Mouse (Mus musculus): ENCODE results near the gene Gm17622. TPM values are rescaled to one million over a fixed set of nuclear protein-coding genes. Genes with fewer than 3 reads are reported as not detected.

The Gm17622 gene
- polyA plus RNA-seq, 1 experiment from 2014 or later: not detected

- Histone ChIP-seq H3K4me3 (no peak overlapping the region), H3K9ac (replicated peaks) (no peak overlapping the region)
Measured at GRCm38 (mm10) chr13:96536821-96537572, 46.5 kb downstream of the Gm17622 start.

GRCm38 (mm10) chr13:96538103-96538502 is 47.6 kb downstream of the Gm17622 start:
- Histone ChIP-seq H3K27ac (replicated peaks) (no peak overlapping the region), H3K4me3 (no peak overlapping the region), H3K9me3 (no peaks in the 10 kb centered on the region), H3K4me1 (peaks cover 4% of the 10 kb centered on the region), H3K9ac (replicated peaks) (no peak overlapping the region), H3K36me3 (no peaks in the 10 kb centered on the region), H3K27me3 (no peaks in the 10 kb centered on the region), H3K4me2 (replicated peaks) (no peak overlapping the region)
- no peak for ATAC-seq (ENCODE audit: low FRiP score, low read depth)
- 75% methylated on average over 3 of the region's 3 CpGs for WGBS

More at GRCm38 (mm10) chr13:96536821-96537572, 46.5 kb downstream of the Gm17622 start:
- no peak overlapping the region for H3K4me2 ChIP-seq (replicated peaks)
- WGBS: 92% methylated on average over 5 of the region's 5 CpGs
- ATAC-seq (ENCODE audit: low FRiP score, low read depth): no peak
- H3K36me3 ChIP-seq: no peaks in the 10 kb centered on the region
- H3K27ac ChIP-seq (replicated peaks): no peak overlapping the region
- H3K4me1 ChIP-seq: peaks cover 6% of the 10 kb centered on the region
- H3K27me3 ChIP-seq: no peaks in the 10 kb centered on the region
- H3K9me3 ChIP-seq: no peaks in the 10 kb centered on the region

Other genes starting within 250 kb of the Gm17622 start
- 23.5 and 26.1 TPM in 2 replicates for gene Poc5, start 102.4 kb upstream of the Gm17622 start, polyA plus RNA-seq (2016; fragmentation: Nextera tagmentation; extraction: Ambion mirVana)
- not detected in 2 replicates for gene Ankdd1b, start 19.5 kb upstream of the Gm17622 start, polyA plus RNA-seq (2016; fragmentation: Nextera tagmentation; extraction: Ambion mirVana)
- 6.3 and 8.0 TPM in 2 replicates for gene Polk, start 51.8 kb downstream of the Gm17622 start, polyA plus RNA-seq (2016; fragmentation: Nextera tagmentation; extraction: Ambion mirVana)
- gene Col4a3bp, start 51.9 kb downstream of the Gm17622 start, polyA plus RNA-seq (2016; fragmentation: Nextera tagmentation; extraction: Ambion mirVana): 8.6 and 10.1 TPM in 2 replicates
- 229 TPM in 2 replicates for gene Hmgcr, start 180.2 kb downstream of the Gm17622 start, polyA plus RNA-seq (2016; fragmentation: Nextera tagmentation; extraction: Ambion mirVana)